Mouse (Mus musculus) ES-Bruce4 (cell line): Measurements from ENCODE around the gene Evi2a.

ENCODE experiments used
- CTCF ChIP-seq: IDR thresholded peaks from one replicate; pipeline ENCODE4 v1.8.1; 2011; ENCODE audit warnings: low read depth, low read length
- EP300 ChIP-seq: IDR thresholded peaks from 2 replicates; pipeline ENCODE4 v1.6.1; 2011; ENCODE audit warnings: low read depth, low read length; ENCODE audit not compliant: insufficient read depth
- POLR2A ChIP-seq: IDR thresholded peaks from one replicate; pipeline ENCODE4 v1.8.1; 2011; ENCODE audit warnings: low read length; ENCODE audit not compliant: insufficient read depth

- no peak for TF ChIP-seq CTCF
- no peak for TF ChIP-seq POLR2A
- no peak for TF ChIP-seq EP300
These were observed 1.8 kb downstream of the Evi2a start for GRCm38 (mm10) chr11:79528601-79529000.
